Mouse (Mus musculus) liver, adult 2 months (tissue): ENCODE results near the gene Enox1.

Source experiments
- CTCF ChIP-seq: fragments of 200-500 bp; IDR thresholded peaks from 2 replicates; pipeline ENCODE4 v1.5.1; 2011; ENCODE audit warnings: low read depth, low read length, control low read depth
- POLR2A ChIP-seq: fragments of 200-500 bp; IDR thresholded peaks from 2 replicates; pipeline ENCODE4 v1.6.1; 2011; ENCODE audit warnings: low read length, control low read depth; ENCODE audit not compliant: insufficient read depth; ENCODE audit errors: extremely low read depth

GRCm38 (mm10) chr14:77150556-77150955 is 6.0 kb upstream of the Enox1 start:
- TF ChIP-seq POLR2A (no peak), CTCF (no peak)
